Mouse (Mus musculus): ENCODE measurements at regions not wholly inside any gene's neighbourhood (a gene's known extent, or its start where the extent isn't known, plus 50 kb on each side); places are given as distances from the start of the nearest gene placed in this dataset.

GRCm38 (mm10) chrX:163302697-163303096, 246.8 kb downstream of the Grpr start:
- DNase-seq (ENCODE audit: low read depth) = no peak

GRCm38 (mm10) chrX:163301045-163301444, 248.4 kb downstream of the Grpr start:
- no peak for DNase-seq (ENCODE audit: low read depth)

GRCm38 (mm10) chrX:163296956-163297628, 252.4 kb downstream of the Grpr start:
- no peak for DNase-seq (ENCODE audit: low read depth)

GRCm38 (mm10) chrX:163261248-163261647, 288.2 kb downstream of the Grpr start:
- no peak for DNase-seq (ENCODE audit: low read depth)

GRCm38 (mm10) chrX:163253048-163253447, 288.6 kb upstream of the S100g start:
- no peak for DNase-seq (ENCODE audit: low read depth)

GRCm38 (mm10) chrX:163205260-163205659, 240.9 kb upstream of the S100g start:
- no peak for DNase-seq (ENCODE audit: low read depth)

GRCm38 (mm10) chrX:163203446-163203845, 239.0 kb upstream of the S100g start:
- DNase-seq (ENCODE audit: low read depth) = no peak

- DNase-seq (ENCODE audit: low read depth) = peak; percentile 1
Observed at GRCm38 (mm10) chrX:163181588-163181987, 217.2 kb upstream of the S100g start.

- DNase-seq (ENCODE audit: low read depth) = no peak
Observed at GRCm38 (mm10) chrX:163164810-163165209, 200.4 kb upstream of the S100g start.

GRCm38 (mm10) chrX:163155251-163155650, 190.9 kb upstream of the S100g start:
- DNase-seq (ENCODE audit: low read depth) = no peak

- DNase-seq (ENCODE audit: low read depth) = no peak
Observed at GRCm38 (mm10) chrX:163151970-163152369, 187.6 kb upstream of the S100g start.

GRCm38 (mm10) chrX:163144475-163144874, 180.1 kb upstream of the S100g start:
- no peak for DNase-seq (ENCODE audit: low read depth)

- no peak for DNase-seq (ENCODE audit: low read depth)
Observed at GRCm38 (mm10) chrX:163139475-163139874, 175.1 kb upstream of the S100g start.

- DNase-seq (ENCODE audit: low read depth) = no peak
Observed at GRCm38 (mm10) chrX:163128626-163129025, 164.2 kb upstream of the S100g start.

- no peak for DNase-seq (ENCODE audit: low read depth)
Observed at GRCm38 (mm10) chrX:163117681-163118393, 153.4 kb upstream of the S100g start.

- DNase-seq (ENCODE audit: low read depth) = no peak
Observed at GRCm38 (mm10) chrX:163117237-163117636, 152.8 kb upstream of the S100g start.

- DNase-seq (ENCODE audit: low read depth) = no peak
Observed at GRCm38 (mm10) chrX:163095026-163095765, 130.8 kb upstream of the S100g start.
